Mouse (Mus musculus): ENCODE results near the gene Ywhab. TPM values are rescaled to one million over a fixed set of nuclear protein-coding genes. Genes with fewer than 3 reads are reported as not detected.

Ywhab gene
- 3.1 and 3.7 TPM in 2 replicates for polyA plus RNA-seq (2012)

GRCm38 (mm10) chr2:163994654-163994976 is at the start of gene Ywhab:
Ywhab (plus strand) TSS chr2:163994960.
- peaks cover 36% of the 10 kb centered on the region for H3K4me1 ChIP-seq (ENCODE audit: control insufficient read depth)
- H3K27me3 ChIP-seq (ENCODE audit: control insufficient read depth) = no peaks in the 10 kb centered on the region
- peak within 1 kb of the TSS; percentile 94 for H3K4me3 ChIP-seq (replicated peaks)
- H3K36me3 ChIP-seq (ENCODE audit: control insufficient read depth) = peaks cover 25% of the 10 kb centered on the region
- H3K9me3 ChIP-seq (ENCODE audit: control insufficient read depth, low read length) = no peaks in the 10 kb centered on the region
- TF ChIP-seq TAL1 (IDR thresholded peaks at IDR 0.05; ENCODE audit: low read length) = no peak
- TF ChIP-seq GATA1 (IDR thresholded peaks at IDR 0.05; ENCODE audit: low read length) = no peak

DNA sequence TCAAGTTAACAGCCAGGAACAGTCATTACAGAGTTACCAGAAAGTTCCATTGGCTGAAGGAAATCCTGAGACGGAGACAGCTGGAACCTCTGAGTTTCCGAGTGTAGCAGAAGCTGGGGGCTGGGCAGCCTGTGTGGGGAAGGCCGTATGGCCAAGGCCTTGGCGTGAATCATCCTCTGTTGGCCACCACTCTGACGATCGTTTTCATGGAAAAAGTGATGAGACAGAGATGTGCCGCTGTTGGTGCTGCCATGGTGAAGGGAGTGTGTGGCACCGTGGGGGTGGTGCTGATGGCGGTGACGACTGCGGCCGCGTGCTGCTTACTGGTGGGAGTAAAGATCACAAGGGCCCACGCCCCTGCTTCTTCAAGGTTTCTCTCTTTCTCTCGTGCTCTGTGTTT is 48.5 kb upstream of the Ywhab start:
- Histone ChIP-seq H3K9me3 (ENCODE audit: control insufficient read depth, low read length) (no peaks in the 10 kb centered on the region), H3K36me3 (ENCODE audit: control insufficient read depth) (no peaks in the 10 kb centered on the region), H3K4me1 (ENCODE audit: control insufficient read depth) (no peaks in the 10 kb centered on the region), H3K27me3 (ENCODE audit: control insufficient read depth) (no peaks in the 10 kb centered on the region), H3K4me3 (replicated peaks) (no peak overlapping the region)
- TF ChIP-seq GATA1 (IDR thresholded peaks at IDR 0.05; ENCODE audit: low read length) (no peak), TAL1 (IDR thresholded peaks at IDR 0.05; ENCODE audit: low read length) (no peak)

GRCm38 (mm10) chr2:163947976-163948375 is 46.8 kb upstream of the Ywhab start:
- no peak overlapping the region for H3K4me3 ChIP-seq (replicated peaks)
- H3K27me3 ChIP-seq (ENCODE audit: control insufficient read depth) = no peaks in the 10 kb centered on the region
- H3K4me1 ChIP-seq (ENCODE audit: control insufficient read depth) = no peaks in the 10 kb centered on the region
- H3K9me3 ChIP-seq (ENCODE audit: control insufficient read depth, low read length) = no peaks in the 10 kb centered on the region
- H3K36me3 ChIP-seq (ENCODE audit: control insufficient read depth) = no peaks in the 10 kb centered on the region
- TF ChIP-seq GATA1 (IDR thresholded peaks at IDR 0.05; ENCODE audit: low read length) (no peak), TAL1 (IDR thresholded peaks at IDR 0.05; ENCODE audit: low read length) (no peak)

- TF ChIP-seq GATA1 (IDR thresholded peaks at IDR 0.05; ENCODE audit: low read length) (no peak), TAL1 (IDR thresholded peaks at IDR 0.05; ENCODE audit: low read length) (no peak)
- H3K9me3 ChIP-seq (ENCODE audit: control insufficient read depth, low read length) = no peaks in the 10 kb centered on the region
- H3K36me3 ChIP-seq (ENCODE audit: control insufficient read depth) = no peaks in the 10 kb centered on the region
- H3K4me3 ChIP-seq (replicated peaks) = no peak overlapping the region
- H3K4me1 ChIP-seq (ENCODE audit: control insufficient read depth) = no peaks in the 10 kb centered on the region
- no peaks in the 10 kb centered on the region for H3K27me3 ChIP-seq (ENCODE audit: control insufficient read depth)
Observed at GRCm38 (mm10) chr2:163951770-163952169, 43.0 kb upstream of the Ywhab start.

DNA sequence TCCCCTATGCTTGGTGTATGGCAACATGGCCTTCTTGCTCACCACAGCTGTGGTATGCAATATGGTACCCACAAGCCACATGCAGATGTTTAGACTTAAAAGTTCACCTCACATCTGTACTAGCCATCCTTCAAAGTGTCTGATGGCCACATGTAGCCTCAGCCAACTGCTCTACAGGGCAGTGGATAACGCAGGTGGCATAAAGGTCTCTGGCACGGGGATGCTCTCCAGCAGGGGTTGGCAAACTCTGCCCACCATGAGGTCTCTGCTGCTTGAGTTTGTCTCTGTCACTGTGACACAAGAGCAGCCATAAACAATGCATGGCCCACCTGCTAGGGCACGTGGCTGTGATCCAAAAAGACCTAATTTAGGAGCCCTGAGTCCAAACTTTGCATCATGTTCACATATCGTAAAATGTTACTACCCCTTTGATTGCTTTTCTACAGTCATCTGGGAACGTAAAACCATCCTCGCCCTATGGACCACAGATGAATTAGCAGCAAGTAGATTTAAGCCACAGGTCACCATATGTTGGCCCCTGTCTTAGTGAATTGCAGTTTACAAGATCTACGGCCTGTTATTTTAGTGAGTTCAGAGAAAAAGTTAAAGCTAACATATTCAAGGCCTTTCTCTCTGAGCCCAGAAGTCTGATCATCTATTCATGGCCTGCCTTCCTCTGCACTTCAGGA is 41.0 kb upstream of the Ywhab start:
- TF ChIP-seq TAL1 (IDR thresholded peaks at IDR 0.05; ENCODE audit: low read length) (no peak), GATA1 (IDR thresholded peaks at IDR 0.05; ENCODE audit: low read length) (no peak)
- H3K4me3 ChIP-seq (replicated peaks) = no peak overlapping the region

DNA sequence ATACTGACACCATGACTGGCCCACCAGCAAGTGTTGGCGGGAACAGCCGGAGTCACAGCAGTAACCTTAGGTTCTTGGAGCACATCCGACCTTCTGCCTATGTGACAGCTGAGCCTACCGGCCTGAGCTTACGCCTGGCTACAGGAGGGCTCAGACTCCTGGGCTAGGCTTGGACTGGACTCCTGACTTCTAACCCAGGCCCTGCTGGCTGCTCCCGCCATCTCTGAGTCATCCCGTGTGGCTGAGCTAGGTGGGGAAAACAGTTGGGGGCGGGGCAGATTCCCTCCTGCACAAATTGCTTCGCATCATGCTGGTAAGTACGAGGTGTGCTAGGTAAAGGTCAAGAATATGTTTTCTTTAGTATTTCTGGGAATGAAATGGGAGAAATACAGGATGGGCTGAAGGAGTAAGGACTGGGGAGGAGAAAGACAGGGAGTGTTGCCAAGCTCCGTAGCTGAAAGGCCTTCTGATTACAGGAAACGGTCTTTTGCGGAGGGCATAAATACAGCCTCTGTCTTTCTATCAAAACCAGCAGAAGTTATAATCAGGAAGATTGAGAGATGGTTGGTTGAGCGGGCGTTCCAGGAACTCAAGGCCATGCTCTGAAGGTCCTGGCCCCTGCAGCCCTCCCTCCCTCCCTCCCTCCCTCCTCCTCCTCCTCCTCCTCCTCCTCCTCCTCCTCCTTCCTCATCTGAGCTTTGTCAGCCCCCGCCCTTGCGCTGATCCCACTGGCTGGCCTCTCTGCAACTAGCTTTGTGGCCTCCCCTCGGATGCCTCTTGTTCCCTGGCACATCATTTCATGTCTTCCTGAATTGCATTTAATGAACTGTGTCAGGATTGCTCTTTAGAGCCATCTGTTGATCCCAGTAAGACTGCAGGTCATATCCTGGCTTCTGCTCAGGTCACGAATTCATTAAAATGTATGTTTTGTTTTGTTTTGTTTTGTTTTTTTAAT is 29.9 kb upstream of the Ywhab start:
- H3K4me3 ChIP-seq (replicated peaks) = no peak overlapping the region
- no peaks in the 10 kb centered on the region for H3K36me3 ChIP-seq (ENCODE audit: control insufficient read depth)
- H3K9me3 ChIP-seq (ENCODE audit: control insufficient read depth, low read length) = 0 out of 2 replicates have a peak, but pooled peaks cover 2% of the 10 kb centered on the region
- H3K27me3 ChIP-seq (ENCODE audit: control insufficient read depth) = no peaks in the 10 kb centered on the region
- no peak for TF ChIP-seq TAL1 (IDR thresholded peaks at IDR 0.05; ENCODE audit: low read length)
- H3K4me1 ChIP-seq (ENCODE audit: control insufficient read depth) = no peaks in the 10 kb centered on the region

More for the DNA sequence above, 41.0 kb upstream of the Ywhab start:
- H3K9me3 ChIP-seq (ENCODE audit: control insufficient read depth, low read length) = no peaks in the 10 kb centered on the region
- H3K4me1 ChIP-seq (ENCODE audit: control insufficient read depth) = no peaks in the 10 kb centered on the region
- H3K36me3 ChIP-seq (ENCODE audit: control insufficient read depth) = no peaks in the 10 kb centered on the region
- no peaks in the 10 kb centered on the region for H3K27me3 ChIP-seq (ENCODE audit: control insufficient read depth)

DNA sequence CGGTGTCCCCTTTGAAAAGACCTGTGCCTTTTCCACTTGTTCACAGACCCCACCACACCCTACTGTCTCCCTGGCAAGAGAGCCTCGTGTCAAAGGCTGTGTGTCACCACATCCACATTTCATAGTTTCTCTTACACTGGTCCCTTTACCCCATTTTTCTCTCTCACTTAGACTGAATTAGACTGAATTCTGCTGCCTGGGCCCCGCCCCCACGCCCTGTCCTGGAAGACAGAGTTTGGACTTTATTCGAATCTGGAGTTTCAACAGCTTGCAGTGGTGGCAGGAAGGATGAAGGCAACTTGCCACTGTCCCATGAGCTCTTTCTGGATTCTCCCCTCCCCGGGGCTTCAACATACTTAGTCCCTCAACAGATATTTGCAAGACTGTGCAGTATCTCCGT is 29.1 kb upstream of the Ywhab start:
- no peaks in the 10 kb centered on the region for H3K36me3 ChIP-seq (ENCODE audit: control insufficient read depth)
- no peaks in the 10 kb centered on the region for H3K27me3 ChIP-seq (ENCODE audit: control insufficient read depth)
- no peak overlapping the region for H3K4me3 ChIP-seq (replicated peaks)
- TF ChIP-seq GATA1 (IDR thresholded peaks at IDR 0.05; ENCODE audit: low read length) (no peak), TAL1 (IDR thresholded peaks at IDR 0.05; ENCODE audit: low read length) (no peak)
- H3K9me3 ChIP-seq (ENCODE audit: control insufficient read depth, low read length) = 0 out of 2 replicates have a peak, but pooled peaks cover 2% of the 10 kb centered on the region
- no peaks in the 10 kb centered on the region for H3K4me1 ChIP-seq (ENCODE audit: control insufficient read depth)

GRCm38 (mm10) chr2:163968581-163968980 is 26.2 kb upstream of the Ywhab start:
- H3K36me3 ChIP-seq (ENCODE audit: control insufficient read depth) = no peaks in the 10 kb centered on the region
- no peaks in the 10 kb centered on the region for H3K9me3 ChIP-seq (ENCODE audit: control insufficient read depth, low read length)
- no peak overlapping the region for H3K4me3 ChIP-seq (replicated peaks)
- TF ChIP-seq GATA1 (IDR thresholded peaks at IDR 0.05; ENCODE audit: low read length) (no peak), TAL1 (IDR thresholded peaks at IDR 0.05; ENCODE audit: low read length) (no peak)
- H3K27me3 ChIP-seq (ENCODE audit: control insufficient read depth) = no peaks in the 10 kb centered on the region
- no peaks in the 10 kb centered on the region for H3K4me1 ChIP-seq (ENCODE audit: control insufficient read depth)

DNA sequence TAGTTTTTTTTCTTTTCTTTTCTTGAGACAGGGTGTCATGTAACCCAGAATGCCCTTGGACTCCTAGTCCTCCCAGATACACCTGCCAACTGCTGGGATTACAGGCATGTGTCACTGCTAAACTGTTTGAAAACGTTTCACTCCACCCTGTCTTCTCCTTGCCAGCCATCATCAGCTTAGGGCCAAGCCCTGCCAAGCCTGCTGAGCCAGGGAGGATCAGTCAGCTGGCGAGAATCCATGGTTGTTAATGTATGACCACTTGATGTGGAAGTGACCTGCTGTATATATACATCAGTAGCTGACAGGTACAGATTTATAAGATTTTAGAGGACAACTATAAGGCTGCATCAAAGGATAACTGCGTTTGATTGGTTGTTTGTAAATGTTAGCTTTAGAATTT is 24.4 kb upstream of the Ywhab start:
- Histone ChIP-seq H3K9me3 (ENCODE audit: control insufficient read depth, low read length) (peaks cover 2% of the 10 kb centered on the region; the same call in 1 of the 2 replicates), H3K27me3 (ENCODE audit: control insufficient read depth) (no peaks in the 10 kb centered on the region), H3K4me3 (replicated peaks) (no peak overlapping the region), H3K36me3 (ENCODE audit: control insufficient read depth) (no peaks in the 10 kb centered on the region), H3K4me1 (ENCODE audit: control insufficient read depth) (no peaks in the 10 kb centered on the region)
- TF ChIP-seq TAL1 (IDR thresholded peaks at IDR 0.05; ENCODE audit: low read length) = no peak
- no peak for TF ChIP-seq GATA1 (IDR thresholded peaks at IDR 0.05; ENCODE audit: low read length)

All from erythroblast, embryonic 14.5 days (primary cell).